Mouse (Mus musculus) testis, postnatal 10 days (tissue): ENCODE data around the gene Hist1h2ac.
"Not testable (repeated sequence)": the region's sequence is repeated elsewhere in the genome, so short reads cannot be mapped to it uniquely, and the experiment has no call there.

Experiments
- DNase-seq: peaks from one replicate; pipeline ENCODE4 v3.0.0; 2021; ENCODE audit warnings: low spot score

Gene Hist1h2ac

DNA sequence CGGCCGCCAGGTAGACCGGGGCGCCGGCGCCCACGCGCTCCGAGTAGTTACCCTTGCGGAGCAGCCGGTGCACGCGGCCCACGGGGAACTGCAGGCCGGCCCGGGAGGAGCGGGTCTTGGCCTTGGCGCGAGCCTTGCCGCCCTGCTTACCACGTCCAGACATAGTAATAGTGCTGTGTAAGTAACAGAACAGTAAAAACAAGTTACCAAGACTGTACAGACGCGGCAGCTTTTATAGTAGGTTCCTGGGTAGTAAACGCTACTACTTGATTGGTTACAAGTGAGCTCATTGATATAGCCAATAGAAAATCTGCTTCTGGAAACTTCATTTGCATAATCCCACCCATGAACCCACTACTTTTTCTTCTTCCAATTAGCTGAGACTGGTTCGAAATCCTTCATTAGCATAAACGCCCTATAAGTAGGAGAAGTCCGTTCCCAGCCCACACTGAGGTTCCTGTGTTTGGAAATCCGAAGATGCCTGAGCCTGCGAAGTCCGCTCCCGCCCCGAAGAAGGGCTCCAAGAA is at the start of gene Hist1h2ac, which contains the start of gene Hist1h2bc:
Hist1h2ac (minus strand) TSS at position 194 of the 527 bp plus-strand sequence.
Hist1h2bc (plus strand) TSS at position 445 of the 527 bp plus-strand sequence.
- DNase-seq, result peak; percentile 71

DNA sequence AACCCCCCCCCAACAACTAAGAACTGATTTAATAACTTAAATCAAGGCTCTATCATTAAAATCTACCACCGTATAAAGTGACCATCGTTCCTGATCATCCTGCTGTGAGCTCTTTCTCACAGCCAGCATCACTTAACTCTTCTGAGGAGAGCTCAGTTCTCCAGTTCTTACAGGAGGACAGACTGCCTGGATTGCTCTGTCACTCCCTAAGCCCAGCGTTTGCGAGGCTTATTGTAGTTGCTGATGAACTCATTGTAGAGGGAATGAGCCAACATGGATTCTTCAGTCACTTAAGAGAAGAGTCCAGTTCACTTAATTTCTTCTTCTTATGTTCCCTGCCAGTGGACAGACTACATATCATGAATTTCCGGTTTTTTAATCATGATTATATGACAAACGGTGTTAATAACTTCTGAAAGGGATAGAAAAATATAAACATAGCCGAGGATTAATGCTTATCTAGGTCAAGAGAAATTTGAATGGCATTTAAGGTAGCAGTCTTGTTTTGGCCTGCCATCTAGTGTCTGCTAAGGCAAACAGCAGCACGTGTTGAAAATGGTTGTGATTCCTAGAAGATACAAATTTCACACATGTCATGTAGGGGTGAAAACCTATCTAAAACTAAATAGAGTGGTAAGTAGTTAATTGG is 48.5 kb upstream of the Hist1h2ac start:
- no peak for DNase-seq

DNA sequence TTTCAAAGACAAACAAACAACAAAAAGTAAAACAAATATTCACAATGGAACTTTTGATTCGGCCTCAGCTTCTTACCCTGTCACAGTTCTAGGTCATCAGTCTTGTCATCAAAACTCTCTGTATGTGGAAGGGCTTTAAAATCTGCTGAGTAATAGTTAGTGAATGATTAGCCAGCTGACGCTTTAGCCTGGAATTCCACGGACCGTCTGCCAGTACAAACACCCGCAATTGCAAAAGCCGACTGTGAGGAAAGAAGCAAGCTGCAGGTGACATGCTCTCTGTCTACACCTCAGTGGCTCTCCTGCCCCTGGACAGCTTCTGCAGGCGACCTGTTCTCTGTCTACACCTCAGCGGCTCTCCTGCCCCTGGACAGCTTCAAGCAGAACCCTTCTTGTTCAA is 46.7 kb upstream of the Hist1h2ac start:
- no peak for DNase-seq

DNA sequence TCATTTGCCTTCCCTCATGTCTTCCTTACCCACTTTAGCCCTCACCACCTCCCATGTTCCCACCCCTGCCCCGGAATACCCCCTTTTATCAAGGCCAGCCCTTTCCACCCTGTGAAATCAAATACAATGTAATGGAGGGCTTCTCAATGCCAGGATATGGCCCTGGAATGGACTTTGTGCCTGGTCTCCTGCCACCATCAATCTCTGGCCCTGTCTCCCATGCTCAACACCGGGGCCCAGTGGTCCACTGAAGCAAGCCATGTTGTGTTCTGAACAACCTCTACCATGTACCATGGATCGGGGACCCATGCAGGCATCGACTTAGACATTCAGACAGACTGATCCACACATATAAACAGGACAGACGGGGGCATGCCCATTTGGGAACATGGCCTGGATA is 46.0 kb upstream of the Hist1h2ac start:
- no peak for DNase-seq

DNA sequence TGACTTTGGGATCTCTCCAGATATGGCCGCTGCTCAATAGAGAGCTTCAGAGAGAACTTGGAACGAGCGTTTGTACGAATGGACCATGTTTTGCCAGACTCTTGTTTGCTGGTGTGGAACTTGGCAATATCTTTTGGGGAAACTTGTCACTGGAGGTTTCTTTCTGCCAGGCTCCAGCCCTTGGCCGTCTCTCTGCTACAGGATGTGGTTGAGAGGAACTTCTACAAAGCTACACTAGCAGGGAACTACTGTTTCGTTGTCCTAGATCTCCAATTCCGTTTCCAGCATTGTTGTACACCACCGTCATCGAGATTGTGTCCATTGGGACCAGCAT is 45.4 kb upstream of the Hist1h2ac start:
- no peak for DNase-seq

DNA sequence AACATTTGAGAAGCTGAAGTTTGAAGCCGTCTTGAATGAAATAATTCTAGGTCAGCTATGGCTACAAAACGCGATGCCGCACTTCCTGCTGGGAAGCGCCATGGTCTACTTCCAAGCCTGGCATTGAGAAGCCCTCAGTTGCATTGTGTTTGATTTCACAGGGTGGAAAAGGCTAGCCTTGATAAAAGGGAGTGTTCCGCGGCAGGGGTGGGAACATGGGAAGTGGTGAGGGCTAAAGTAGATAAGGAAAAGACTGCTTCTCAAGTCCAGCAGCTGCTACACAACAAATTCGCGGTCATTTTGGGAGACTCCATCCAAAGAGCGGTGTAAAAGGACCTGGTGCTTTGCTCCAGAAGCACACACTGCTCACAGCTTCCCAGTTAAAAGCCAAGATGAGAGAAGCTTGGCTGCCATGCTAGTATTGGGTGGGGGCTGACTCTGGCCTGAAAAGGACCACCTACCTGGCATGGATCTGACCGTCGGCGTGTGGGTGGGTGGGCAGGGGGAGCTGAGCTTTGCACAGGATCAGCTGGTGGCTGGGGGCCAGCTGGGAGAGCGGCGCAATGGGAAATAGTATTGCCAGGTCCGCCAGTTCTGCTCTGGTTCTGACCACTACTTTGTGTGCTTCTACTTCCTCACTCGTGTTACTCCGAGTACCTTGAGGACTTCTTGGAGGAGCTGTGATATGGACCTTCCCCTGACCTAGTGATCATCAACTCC is 44.9 kb upstream of the Hist1h2ac start:
- DNase-seq, result no peak

DNA sequence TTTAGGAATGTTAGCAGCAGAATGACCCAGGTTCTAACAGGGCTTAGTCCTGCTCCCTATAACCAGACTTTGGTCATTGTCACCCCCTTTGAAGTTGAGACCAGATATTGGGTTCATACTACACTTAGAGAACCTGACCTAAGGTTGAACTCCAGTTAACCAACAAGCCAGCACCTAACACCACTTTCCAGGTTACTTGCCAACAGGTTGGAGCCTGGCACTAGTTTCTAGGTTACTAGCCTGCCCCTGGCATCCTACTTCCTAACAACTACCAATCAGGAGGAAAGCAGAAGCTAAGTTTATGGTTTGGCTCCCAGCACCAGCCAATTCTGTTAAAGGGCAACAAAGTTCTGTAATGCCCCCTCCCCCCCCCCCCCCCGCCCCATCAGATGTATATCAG is 41.5 kb upstream of the Hist1h2ac start:
- DNase-seq, result no peak

DNA sequence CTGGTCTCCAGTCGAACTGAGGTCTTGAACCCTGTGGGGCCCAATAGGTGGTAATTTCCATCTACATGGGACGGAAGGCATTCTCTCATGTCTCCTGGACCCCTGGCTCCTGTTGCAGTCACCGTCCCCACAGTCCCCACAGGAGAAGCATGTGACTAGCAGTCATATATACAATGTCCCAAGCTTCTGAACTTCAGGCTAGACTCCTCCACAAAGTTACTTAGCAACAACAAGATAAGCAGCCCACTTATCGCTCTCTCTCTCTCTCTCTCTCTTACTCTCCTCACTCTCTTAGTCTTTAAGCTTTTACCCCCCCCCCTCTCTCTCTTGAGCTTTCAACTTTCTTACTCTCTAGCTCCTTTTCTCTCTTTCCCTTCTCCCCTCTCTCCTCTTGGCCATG is 40.5 kb upstream of the Hist1h2ac start:
- DNase-seq, result no peak

DNA sequence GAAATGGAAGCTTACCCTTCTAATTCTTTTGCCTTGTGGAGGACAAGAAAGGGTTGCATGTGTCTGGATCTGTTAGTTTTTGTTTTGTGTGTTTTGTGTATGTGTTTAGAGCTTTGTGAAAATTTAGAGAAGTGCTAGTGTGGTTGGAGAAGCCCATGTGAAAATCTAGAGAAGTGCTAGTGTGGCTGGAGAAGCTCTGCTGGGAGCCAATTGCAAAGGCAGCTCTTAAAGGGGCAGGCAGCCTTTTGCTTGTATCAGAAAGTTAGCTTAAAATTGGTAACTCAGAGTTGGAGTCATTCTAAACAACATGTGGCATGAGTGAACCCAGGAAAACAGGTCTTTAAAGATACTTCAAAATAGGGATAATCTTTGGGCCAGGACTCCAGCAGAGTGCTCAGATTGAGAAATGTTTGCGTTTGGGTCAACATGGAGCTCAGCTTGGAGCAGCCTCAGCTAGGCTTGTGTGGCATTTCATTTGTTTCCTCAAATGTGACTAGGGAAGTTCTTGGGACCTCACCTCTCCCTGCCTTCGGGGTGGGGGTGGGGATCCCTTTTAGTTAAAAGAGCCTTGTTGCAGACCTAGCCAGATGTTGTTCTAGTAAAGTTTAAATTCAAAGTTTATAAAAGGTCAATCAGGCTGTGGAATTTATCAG is 34.0 kb upstream of the Hist1h2ac start:
- DNase-seq, result peak; percentile 28

DNA sequence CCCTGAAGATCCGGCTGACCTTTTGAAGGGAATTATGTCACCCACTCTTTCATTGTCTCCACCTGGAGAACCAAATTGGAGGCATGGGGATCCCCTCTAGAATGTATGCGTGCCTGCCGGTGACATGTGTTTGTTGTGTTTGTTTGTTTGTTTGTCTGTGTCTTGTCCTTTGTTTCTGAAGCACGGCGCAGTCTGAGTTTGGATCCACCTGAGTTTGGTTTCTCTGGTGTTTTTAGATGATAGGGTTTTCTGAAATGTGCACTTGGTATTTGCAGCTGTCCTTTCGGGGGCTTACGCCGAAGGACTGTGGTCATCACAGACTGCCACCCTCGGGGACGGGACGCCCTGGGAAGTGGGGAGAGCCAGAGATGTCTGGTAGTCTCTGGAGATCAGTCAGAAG is 33.4 kb upstream of the Hist1h2ac start:
- DNase-seq, result peak; percentile 37

DNA sequence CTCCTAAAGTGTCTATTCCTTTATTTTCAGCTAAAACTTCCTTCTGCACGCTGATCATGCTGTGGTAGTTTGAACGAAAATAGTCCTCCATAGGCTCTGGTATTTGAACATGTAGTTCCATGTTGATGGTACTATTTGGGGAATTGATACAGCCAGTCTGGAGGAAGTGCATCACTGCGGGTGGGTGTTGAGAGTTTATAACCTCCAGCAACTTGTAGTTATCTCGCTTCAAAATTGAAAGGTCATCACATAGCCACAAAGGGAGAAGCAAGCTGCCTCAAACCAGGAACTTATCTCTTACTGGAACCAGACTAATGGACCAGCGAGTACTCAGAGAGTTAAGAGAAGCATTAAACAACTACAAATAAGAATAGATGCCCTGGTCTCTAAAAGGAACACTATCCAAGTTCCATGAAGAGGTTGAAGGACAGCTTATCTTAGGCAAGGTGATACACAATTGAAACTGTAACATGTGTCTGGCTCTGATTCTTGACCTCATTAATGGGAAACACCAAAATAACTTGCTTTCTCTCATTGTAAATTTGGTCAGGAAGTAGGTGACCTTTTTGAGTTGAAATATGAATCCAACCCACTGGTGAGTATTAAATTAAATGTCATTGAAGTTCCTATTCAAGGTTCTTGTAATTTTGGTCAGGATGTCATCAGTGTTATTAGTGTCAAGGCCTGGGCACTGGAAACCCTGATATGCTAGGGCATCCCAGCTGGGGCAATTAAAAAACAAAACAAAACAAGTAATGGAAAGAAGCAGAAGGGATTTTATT is 32.7 kb upstream of the Hist1h2ac start:
- DNase-seq, result peak; percentile 11

DNA sequence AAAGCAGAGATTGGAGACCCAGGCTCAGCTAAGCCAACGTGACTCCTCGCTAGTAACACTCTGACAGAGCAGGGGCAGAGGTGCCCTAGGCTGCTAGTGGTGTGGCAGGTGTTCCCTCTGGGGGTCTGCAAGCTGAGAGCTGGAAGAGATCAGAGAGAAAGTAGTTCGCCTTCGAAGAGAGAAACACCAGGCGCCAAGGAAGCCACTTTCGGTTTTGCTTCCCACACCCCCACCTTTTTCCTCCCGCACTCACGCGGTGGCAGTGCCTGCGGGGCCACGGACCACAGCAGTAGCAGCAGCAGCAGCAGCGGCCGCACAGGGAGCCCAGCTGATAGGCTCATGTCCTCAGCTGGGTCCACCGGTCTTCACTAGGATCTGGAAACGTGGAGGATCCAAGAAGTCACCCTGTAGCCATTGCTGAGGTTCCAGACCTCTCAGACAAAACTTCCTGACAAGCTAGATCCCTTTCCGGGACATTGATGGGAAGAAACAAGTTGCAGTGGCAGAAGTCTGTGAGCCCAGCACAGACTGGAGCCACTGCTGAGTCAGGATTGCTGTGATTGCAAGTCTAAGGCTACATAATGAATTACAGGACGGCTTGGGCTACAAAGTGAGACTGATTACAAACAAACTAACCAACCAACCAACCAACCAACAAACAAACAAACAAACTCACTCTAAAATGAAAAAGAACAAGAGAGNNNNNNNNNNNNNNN is 26.8 kb upstream of the Hist1h2ac start, which contains the start of gene Hfe:
Hfe (minus strand) TSS at position 481 of the 716 bp plus-strand sequence.
- DNase-seq, result peak; percentile 68

DNA sequence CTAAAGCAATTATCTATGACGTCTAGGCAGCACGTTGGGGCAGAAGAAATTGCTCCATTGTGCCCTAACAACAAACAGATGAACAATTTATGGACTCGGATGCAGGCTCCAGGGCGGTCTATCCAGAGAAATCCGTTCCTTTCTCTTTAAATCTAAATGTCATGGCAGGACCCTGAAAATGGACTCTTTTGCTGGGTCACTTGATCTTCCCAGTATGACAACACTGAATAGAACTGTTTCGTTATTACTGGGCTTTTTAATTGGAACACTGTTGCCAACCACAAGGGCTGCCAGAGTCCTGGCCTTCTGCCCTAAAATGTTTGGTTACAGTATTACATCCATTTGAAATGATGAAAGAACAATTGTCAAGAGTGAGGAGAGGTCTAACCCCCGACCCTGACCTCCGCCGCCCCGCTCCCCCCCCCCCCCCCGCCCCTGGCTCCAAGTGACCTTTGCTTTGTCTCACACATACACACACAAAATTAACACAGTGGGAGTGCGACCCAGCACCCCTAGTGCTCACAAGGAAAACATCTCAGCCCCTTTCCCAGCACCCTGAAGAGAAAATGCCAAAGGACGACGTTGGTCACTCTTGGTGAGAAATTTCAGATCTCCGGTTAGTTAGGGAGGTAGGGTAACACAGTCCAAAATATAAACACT is 26.1 kb upstream of the Hist1h2ac start:
- DNase-seq, result peak; percentile 55

DNA sequence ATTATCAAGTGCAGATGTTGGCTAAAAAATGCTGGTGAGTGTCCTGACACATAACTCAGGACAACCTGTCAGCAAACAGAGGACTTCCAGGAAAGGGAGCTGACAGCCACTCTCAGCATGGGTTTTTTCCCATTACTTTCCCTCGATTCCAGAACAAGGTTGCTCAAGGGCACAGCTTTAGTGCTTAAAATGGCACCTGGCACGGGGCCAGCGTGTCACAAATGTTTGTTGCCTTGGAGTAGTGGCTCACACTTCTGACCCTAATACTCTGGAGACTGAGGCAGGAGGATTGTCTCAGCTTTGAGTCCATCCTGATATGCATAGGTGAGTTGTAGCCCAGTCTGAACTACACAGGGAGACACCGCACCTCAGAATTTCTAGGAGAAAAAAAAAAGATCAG is 24.9 kb upstream of the Hist1h2ac start:
- DNase-seq, result no peak

DNA sequence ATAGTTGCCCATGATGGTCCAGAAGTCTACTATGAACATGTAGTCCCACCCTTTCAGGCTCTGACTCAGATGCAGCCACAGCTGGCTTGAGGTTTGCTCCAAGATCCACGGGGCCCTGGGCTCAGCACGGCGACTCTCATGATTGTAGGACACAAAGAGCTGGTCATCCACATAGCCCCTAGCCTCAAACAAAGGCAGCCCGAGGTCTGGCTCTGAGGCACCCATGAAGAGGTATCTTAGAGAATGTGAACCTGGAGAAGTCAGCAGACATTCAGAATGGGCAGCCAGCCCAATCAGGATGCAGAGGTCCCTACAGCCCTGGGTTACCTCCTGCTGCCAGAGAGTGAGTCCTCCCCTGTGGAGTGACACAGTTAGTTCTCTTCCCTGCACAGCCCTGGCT is 24.3 kb upstream of the Hist1h2ac start:
- DNase-seq, result no peak

DNA sequence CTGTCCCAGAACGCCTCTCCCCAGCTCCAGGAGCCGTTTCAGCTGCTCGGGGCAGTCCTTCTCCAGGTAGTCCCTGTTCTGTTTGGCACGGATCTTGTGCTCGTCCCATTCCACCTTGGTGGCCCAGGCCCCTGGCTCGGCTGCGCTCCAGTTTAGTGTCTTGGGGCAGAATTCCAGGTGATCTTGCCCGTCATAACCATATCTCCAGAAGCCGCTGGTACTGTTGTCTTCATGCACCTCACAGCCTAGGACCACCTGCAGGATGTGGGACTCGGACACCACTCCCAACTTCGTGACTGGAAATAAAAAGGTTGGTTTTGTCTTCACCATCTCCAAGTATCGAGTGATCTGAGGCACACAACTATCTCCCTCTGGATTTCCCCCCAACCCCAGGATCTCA is 23.0 kb upstream of the Hist1h2ac start:
- no peak for DNase-seq

DNA sequence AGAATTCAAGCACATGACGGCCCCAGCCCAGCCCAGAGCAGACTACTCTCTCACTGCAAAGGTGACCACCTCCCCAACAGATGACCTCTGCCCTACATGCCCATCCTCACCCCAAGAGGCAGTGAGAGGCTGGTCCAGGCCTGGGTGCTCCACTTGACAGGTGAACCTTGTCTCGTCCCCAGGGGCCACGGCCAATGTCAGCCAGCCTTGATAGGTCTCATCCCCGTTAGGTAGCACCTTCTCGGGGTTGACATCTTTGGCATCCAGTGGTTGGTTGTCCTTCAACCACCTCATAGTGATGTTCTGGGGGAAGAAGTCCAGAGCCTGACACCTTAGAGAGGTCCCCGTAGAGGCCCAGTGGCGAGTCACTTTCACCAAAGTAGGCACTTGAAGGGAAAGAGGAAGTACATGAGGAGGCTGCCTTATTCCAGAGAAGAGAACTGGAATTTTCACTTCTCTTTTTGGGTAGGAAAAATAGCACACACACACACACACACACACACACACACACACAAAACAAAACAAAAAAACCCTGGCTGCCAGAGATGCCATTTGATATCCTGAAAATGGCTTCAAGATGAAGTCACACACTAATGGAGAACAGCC is 22.1 kb upstream of the Hist1h2ac start:
- DNase-seq, result no peak

DNA sequence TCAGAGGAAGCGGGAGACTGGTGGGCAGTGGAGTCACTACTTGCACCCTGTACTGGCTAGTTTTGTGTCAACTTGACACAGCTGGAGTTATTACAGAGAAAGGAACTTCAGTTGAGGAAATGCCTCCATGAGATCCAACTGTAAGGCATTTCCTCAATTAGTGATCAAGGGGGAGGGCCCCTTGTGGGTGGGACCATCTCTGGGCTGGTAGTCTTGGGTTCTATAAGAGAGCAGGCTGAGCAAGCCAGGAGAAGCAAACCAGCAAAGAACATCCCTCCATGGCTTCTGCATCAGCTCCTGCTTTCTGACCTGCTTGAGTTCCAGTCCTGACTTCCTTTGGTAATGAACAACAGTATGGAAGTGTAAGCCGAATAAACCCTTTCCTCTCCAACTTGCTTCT is 19.1 kb upstream of the Hist1h2ac start:
- not testable (repeated sequence) for DNase-seq

DNA sequence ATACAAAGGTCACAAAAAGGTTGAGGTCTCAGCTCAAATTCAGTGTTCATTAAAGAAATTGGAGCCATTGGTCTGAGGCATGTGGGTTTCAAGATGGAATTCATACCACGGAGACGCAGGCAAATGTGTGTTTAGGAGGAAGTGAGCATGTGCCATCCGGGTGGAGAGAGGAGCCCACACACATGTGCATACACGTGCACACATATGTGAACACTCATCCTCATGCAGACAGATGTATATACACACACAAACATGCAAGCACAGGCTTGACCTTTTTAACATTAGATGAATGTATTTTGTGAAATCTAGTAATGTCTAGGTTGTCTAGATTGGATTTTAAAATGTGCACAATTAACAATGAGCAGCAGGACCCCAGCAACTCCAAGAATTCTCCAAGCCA is 18.5 kb upstream of the Hist1h2ac start:
- no peak for DNase-seq

DNA sequence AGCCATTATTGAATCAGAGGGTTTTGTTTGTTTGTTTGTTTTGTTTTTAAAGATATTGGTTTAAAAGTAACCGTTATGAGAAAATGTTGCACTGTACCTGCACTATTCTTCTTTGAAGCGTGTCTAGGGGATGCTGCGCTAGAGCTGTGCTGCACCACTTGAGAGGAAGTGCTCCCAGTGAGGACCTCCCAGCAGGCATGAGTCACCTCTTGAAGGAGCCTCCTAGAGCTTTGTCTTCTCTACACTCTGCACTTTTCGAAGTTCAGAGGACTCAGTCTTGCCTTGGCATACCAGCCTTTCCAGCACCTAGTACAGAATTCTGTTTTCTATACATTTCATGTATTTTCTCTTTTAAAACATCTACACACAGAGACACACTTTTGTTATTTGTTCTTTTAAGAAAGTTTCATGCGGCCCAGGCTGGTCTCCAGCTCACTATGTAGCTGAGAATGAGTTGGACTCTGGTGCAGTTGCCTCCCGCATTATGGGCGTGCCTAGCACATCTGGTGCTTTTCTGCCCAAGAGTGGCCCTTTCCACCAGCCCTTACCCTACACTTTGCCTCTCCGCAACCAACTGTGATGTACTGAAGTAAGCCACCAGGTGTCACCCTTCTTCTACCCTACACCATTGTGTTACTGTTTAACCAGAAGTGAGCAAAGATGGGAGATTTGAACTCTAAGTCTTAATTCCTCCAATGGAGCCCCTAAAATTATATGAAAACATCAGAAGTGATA is 17.2 kb upstream of the Hist1h2ac start:
- peak; percentile 64 for DNase-seq
